Mouse (Mus musculus) olfactory bulb, adult 2 months (tissue): ENCODE data around the gene Stard3. TPM values are rescaled to one million over a fixed set of nuclear protein-coding genes. Genes with fewer than 3 reads are reported as not detected.

Experiments
- H3K27ac ChIP-seq: fragments of 200-500 bp; 2 replicates; pipeline ENCODE4 v1.5.1; 2012; ENCODE audit warnings: low read depth, low read length; ENCODE audit not compliant: insufficient read depth
- H3K4me1 ChIP-seq: fragments of 200-500 bp; 2 replicates; pipeline ENCODE4 v1.6.1; 2012; ENCODE audit warnings: low read length; ENCODE audit not compliant: control insufficient read depth, insufficient read depth
- H3K4me3 ChIP-seq: fragments of 200-500 bp; 2 replicates; pipeline ENCODE4 v1.5.1; 2012; ENCODE audit warnings: mild to moderate bottlenecking, low read depth, low read length, moderate library complexity; ENCODE audit not compliant: insufficient read depth
- CTCF ChIP-seq: fragments of 200-500 bp; IDR thresholded peaks from 2 replicates; pipeline ENCODE4 v1.5.1; 2012; ENCODE audit warnings: low read depth, mild to moderate bottlenecking, low read length, moderate library complexity; ENCODE audit not compliant: insufficient read depth
- POLR2A ChIP-seq: fragments of 200-500 bp; IDR thresholded peaks from 2 replicates; pipeline ENCODE4 v1.6.1; 2012; ENCODE audit warnings: mild to moderate bottlenecking, low read depth, low read length, moderate library complexity; ENCODE audit not compliant: insufficient read depth
- WGBS: fragments of 180-500 bp; shearing (Covaris S2); methylation state at CpG from one replicate; pipeline ENCODE4 v1.1.7; 2018; 5-methylcytosine and 5-hydroxymethylcytosine counted together
- polyA plus RNA-seq: library from polyadenylated mRNA; stranded (reverse); fragments of >200 nt; gene quantifications from 2 replicates; pipeline ENCODE4 v1.2.4, GENCODE M21; 2012; ENCODE audit warnings: low replicate concordance; ENCODE audit not compliant: missing spikeins, insufficient read depth, insufficient read length

Stard3 gene
- polyA plus RNA-seq: not detected in 2 replicates

GRCm38 (mm10) chr11:98358161-98359083 lies at the start of gene Stard3:
TSS of gene Stard3 (plus strand) at chr11:98358368.
- Histone ChIP-seq H3K4me3 (peak within 1 kb of the TSS; percentile 73), H3K4me1 (peaks cover 25% of the 10 kb centered on the region), H3K27ac (peak within 1 kb of the TSS; percentile 60; the same call in 1 of the 2 replicates)
- TF ChIP-seq CTCF (no peak), POLR2A (0 out of 2 replicates have a peak, but pooled peaks have one; percentile 31)
- under 1% methylated on average over 60 of the region's 60 CpGs for WGBS

DNA sequence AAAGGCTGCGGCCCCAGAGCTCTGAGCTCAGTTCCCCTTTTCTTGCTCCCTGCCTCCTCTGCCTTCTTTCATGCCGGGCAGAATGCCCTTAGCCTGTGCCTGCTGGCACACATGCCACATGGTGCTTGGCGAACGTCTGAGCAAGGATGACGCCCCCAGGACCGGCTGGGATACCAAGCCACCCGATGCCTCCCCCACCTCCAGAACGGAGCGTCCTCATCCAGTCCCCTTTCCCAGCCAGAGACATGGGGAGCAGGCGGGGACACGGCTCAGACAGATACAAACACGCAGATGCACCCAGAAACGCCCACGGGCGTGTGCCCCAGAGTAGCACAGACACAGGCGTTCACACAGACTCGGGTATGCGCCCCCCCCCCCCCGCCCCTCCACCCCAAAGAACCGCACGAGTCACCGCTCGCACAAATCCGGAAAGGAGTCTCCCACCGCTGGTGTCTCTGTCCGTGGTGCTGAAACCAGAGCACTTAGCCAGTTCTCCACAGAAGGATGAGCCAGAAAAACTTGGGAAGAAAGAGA lies 44.3 kb upstream of the Stard3 start:
- TF ChIP-seq CTCF: no peak
- no peak for TF ChIP-seq POLR2A
- no peak overlapping the region for H3K27ac ChIP-seq
- no peak overlapping the region for H3K4me3 ChIP-seq
- 2% methylated on average over 26 of the region's 26 CpGs for WGBS
- H3K4me1 ChIP-seq: peaks cover 4% of the 10 kb centered on the region

DNA sequence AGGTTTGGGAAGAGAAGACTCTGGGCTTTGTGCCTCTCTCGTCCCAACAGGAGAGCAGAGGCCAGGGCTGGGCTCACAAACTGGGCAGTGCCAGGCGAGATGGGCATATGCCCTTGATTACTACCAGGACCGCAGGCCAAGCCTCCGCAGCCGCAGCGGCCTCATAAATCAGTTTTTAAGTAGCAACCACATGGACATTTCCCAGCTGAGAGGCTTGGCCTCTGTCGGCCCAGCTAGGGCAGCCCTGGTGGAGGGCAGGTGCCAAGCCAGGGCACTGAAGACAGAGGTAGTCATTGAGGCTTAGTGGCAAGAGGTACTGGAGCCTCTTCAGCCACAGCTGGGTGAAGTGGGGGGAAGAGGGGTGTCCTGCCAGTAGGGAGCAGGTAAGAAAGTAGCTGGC lies 40.7 kb upstream of the Stard3 start:
- peaks cover 4% of the 10 kb centered on the region for H3K4me1 ChIP-seq
- 21% methylated on average over 7 of the region's 7 CpGs for WGBS
- TF ChIP-seq POLR2A: no peak
- TF ChIP-seq CTCF: no peak
- no peak overlapping the region for H3K27ac ChIP-seq
- no peak overlapping the region for H3K4me3 ChIP-seq

DNA sequence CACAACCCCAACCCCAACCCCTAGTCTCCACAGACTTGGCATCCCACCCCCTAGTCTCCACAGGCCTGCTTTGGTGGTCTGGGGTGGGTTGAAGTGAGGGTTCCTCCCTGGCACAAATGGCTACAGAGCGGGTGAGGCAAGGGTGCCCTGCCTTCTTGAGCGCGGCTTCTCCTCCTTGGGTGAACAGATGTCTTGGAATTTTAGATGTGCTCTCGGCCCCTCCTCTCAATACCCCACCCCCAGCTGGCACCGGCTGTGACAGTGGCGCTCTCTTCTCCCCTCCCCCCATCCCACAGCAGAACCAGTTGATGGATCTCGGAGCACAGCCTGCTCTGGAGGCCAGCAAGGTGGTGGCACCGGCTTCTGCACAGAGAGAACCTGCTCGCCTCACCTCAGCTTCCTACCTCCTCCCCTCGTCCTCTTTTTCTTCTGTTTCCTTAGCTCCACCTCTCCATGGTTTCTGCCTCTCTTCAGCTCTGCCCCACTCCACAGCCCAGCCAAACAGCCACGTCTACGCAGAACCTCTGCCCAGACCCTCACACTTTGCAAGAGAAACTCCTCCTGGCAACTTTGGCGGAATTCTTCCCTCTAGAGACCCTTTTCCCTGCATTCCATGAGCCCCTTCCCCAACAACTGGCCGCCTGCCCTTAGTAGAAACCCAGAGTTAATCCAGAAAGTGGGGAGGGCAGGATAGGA lies 39.6 kb upstream of the Stard3 start:
- 4% methylated on average over 14 of the region's 14 CpGs for WGBS
- TF ChIP-seq CTCF (no peak), POLR2A (no peak)

GRCm38 (mm10) chr11:98319120-98319519 lies 39.0 kb upstream of the Stard3 start:
- no peak overlapping the region for H3K4me3 ChIP-seq
- WGBS: 1% methylated on average over 15 of the region's 15 CpGs
- no peak for TF ChIP-seq POLR2A
- no peak for TF ChIP-seq CTCF

More for the DNA sequence above, 39.6 kb upstream of the Stard3 start:
- H3K4me1 ChIP-seq: peaks cover 4% of the 10 kb centered on the region
- H3K4me3 ChIP-seq: no peak overlapping the region
- no peak overlapping the region for H3K27ac ChIP-seq

GRCm38 (mm10) chr11:98319544-98319943 lies 38.6 kb upstream of the Stard3 start:
- 12% methylated on average over 4 of the region's 4 CpGs for WGBS
- H3K4me3 ChIP-seq: no peak overlapping the region
- no peak overlapping the region for H3K27ac ChIP-seq
- TF ChIP-seq CTCF (no peak), POLR2A (no peak)
- no peaks in the 10 kb centered on the region for H3K4me1 ChIP-seq

More at GRCm38 (mm10) chr11:98319120-98319519, 39.0 kb upstream of the Stard3 start:
- no peaks in the 10 kb centered on the region for H3K4me1 ChIP-seq
- H3K27ac ChIP-seq: no peak overlapping the region

GRCm38 (mm10) chr11:98319944-98320343 lies 38.2 kb upstream of the Stard3 start:
- Histone ChIP-seq H3K27ac (no peak overlapping the region), H3K4me1 (no peaks in the 10 kb centered on the region), H3K4me3 (no peak overlapping the region)
- WGBS: 11% methylated on average over 2 of the region's 2 CpGs
- TF ChIP-seq CTCF: no peak
- no peak for TF ChIP-seq POLR2A

DNA sequence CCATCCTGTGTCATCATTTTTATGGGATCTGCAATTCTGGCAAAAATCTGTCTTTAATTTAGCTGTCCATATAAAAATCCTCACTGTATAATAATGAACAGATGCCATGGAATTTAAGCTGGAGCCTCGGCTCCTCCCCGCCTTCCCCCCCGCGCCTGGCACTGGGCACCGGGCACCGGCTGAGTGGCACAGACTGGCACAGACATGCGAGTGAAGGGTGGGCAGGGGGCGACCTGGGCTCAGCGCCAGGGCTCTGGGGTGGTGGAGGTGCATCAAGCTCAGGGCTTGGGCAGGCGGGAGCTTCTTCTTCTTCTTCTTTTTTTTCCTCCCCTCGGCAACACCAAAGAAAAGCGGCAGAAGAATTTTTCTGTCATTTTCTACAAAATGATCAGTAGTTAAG lies 37.8 kb upstream of the Stard3 start:
- WGBS: 2% methylated on average over 12 of the region's 12 CpGs
- no peak for TF ChIP-seq CTCF
- TF ChIP-seq POLR2A: no peak
- no peak overlapping the region for H3K27ac ChIP-seq
- no peaks in the 10 kb centered on the region for H3K4me1 ChIP-seq
- no peak overlapping the region for H3K4me3 ChIP-seq

DNA sequence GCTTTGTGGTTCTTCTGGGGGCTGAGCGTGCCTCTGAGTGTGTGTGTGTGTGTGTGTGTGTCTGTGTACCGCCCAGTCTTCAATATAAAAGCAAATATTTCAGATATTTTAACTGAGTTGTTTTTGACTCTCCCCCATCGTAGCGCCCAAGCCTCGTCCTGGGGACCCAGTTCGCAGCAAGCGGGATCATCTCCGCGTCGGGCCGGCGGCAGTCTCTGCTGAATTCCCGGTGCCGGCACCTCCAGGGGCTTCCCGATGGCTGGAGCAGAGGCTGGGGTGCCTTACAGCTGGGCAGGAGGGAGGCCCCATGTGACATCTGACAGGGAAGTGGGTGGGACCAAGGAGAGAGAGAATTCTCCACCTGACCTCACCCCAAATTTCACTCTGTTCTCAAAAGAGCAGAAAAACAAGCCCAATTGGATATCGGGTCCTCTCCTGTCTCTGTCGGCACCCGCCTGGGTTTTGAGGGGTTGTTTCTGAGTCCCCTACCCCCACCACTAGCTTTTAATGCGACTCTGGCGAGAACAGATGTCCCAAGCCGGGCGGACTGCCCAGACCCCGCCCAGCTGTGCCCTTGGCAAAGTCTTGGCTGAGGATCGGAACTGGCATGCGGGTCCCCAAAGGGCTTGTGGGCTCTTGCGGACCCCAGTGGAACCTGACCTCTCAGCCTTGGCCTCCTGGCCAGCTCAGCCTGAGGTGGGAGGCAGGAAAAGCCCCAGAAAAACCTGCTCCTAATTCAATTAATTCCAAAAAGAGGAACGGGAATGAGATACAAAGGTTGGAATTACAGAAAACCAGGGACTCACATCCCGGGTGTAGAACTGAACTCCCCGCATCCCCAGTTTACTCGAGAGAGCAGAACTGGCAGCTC lies 37.1 kb upstream of the Stard3 start:
- no peak overlapping the region for H3K4me3 ChIP-seq
- WGBS: 4% methylated on average over 30 of the region's 30 CpGs
- H3K4me1 ChIP-seq: no peaks in the 10 kb centered on the region
- no peak for TF ChIP-seq CTCF
- no peak for TF ChIP-seq POLR2A
- H3K27ac ChIP-seq: no peak overlapping the region
